Mouse (Mus musculus) megakaryocyte, embryonic 14.5 days (primary cell): Measurements from ENCODE around the gene Lzts2.

ENCODE experiments used
- FLI1 ChIP-seq: IDR thresholded peaks from 2 replicates; pipeline ENCODE4 v1.6.1; 2012; ENCODE audit warnings: low read length, inconsistent platforms, mixed read lengths
- GATA1 ChIP-seq: IDR thresholded peaks from 3 replicates; pipeline ENCODE4 v1.6.1; 2012; ENCODE audit warnings: mixed read lengths, low read length, inconsistent platforms, borderline replicate concordance

DNA sequence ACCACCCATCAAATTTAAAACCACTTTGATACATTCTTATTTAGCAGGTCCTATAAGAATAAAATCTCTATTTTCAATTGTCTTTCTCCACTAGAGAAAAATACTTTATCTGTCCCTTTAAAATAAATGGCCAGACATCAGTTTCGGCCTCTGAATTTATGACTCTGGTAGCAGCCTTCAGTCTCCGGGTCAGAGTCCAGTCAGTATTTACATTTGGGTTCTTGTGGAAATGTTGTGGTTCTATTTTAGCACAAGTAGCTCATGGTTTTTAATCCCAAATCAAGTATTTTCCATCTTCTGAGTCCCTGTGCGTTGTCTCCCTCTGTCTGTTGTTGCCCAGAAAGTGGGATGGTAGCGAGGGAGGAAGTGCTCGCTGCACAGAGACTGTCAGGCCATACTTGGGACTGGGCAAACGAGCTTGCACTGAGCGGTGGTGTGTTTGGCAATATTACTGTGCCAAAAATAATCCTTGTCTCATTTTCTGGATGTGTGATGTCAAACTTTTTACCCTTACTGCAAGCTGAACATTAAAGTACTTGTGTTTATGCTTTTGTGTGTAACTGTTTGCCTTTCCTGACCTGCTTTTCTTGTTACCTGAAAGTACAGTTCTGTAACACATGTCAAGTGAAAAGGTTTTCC, 31.6 kb upstream of the Lzts2 start:
- TF ChIP-seq FLI1 (no peak), GATA1 (no peak)
